Mouse (Mus musculus) neural tube, embryonic 10.5 days (tissue): ENCODE data around the gene Zfp362.

ENCODE experiments used
- DNase-seq: peaks from one replicate; pipeline ENCODE4 v3.0.0-alpha.2; 2017; ENCODE audit warnings: low spot score; ENCODE audit errors: extremely low spot score

Gene Zfp362

GRCm38 (mm10) chr4:128760029-128760428 lies 45.8 kb downstream of the Zfp362 start:
- DNase-seq, result no peak

- DNase-seq, result no peak
Measured at GRCm38 (mm10) chr4:128759214-128759613, 46.6 kb downstream of the Zfp362 start.

- no peak for DNase-seq
Measured at GRCm38 (mm10) chr4:128755900-128756299, 49.9 kb downstream of the Zfp362 start.

GRCm38 (mm10) chr4:128755064-128755463 lies 50.8 kb downstream of the Zfp362 start, which contains the start of gene A3galt2:
Gene A3galt2, plus strand, starts transcription at chr4:128755364.
- DNase-seq, result no peak

- DNase-seq, result no peak
Measured at GRCm38 (mm10) chr4:128753571-128753970, 52.3 kb downstream of the Zfp362 start.

GRCm38 (mm10) chr4:128752031-128752757 lies 53.7 kb downstream of the Zfp362 start:
- DNase-seq, result no peak

GRCm38 (mm10) chr4:128751006-128751405 lies 54.8 kb downstream of the Zfp362 start:
- no peak for DNase-seq

GRCm38 (mm10) chr4:128748309-128748708 lies 57.5 kb downstream of the Zfp362 start:
- no peak for DNase-seq

GRCm38 (mm10) chr4:128747614-128748270 lies 58.1 kb downstream of the Zfp362 start:
- no peak for DNase-seq

- DNase-seq, result no peak
Measured at GRCm38 (mm10) chr4:128745160-128745559, 60.7 kb downstream of the Zfp362 start.

- no peak for DNase-seq
Measured at GRCm38 (mm10) chr4:128743031-128743626, 62.7 kb downstream of the Zfp362 start.

- no peak for DNase-seq
Measured at GRCm38 (mm10) chr4:128742379-128742970, 63.4 kb downstream of the Zfp362 start.

- no peak for DNase-seq
Measured at GRCm38 (mm10) chr4:128741906-128742305, 63.9 kb downstream of the Zfp362 start.

GRCm38 (mm10) chr4:128740878-128741277 lies 65.0 kb downstream of the Zfp362 start:
- DNase-seq, result no peak

GRCm38 (mm10) chr4:128737825-128738610 lies 67.8 kb downstream of the Zfp362 start:
- no peak for DNase-seq

GRCm38 (mm10) chr4:128737137-128737589 lies 68.7 kb downstream of the Zfp362 start:
- no peak for DNase-seq

GRCm38 (mm10) chr4:128734721-128735671 lies 70.8 kb downstream of the Zfp362 start:
- DNase-seq, result no peak

GRCm38 (mm10) chr4:128734217-128734616 lies 71.6 kb downstream of the Zfp362 start:
- no peak for DNase-seq

GRCm38 (mm10) chr4:128733496-128733895 lies 72.3 kb downstream of the Zfp362 start:
- DNase-seq, result no peak

- no peak for DNase-seq
Measured at GRCm38 (mm10) chr4:128732794-128733193, 73.1 kb downstream of the Zfp362 start.
